Mouse (Mus musculus) hindbrain, embryonic 12.5 days (tissue): Measurements from ENCODE around the gene Tbx2. TPM values are rescaled to one million over a fixed set of nuclear protein-coding genes. Genes with fewer than 3 reads are reported as not detected.
A peak's percentile ranks its signal among the peaks of the same experiment; 100 is the strongest.

ENCODE experiments used
- ATAC-seq: fragments of 200-750 bp; cut with Nextera tagmentation; 2 replicates; pipeline ENCODE4 v1.8.0; 2017; ENCODE audit warnings: moderate TSS enrichment; ENCODE audit not compliant: low FRiP score
- H3K27ac ChIP-seq: fragments of 300-500 bp; sonication (generic); 2 replicates; pipeline ENCODE4 v1.5.1; 2016; ENCODE audit warnings: mild to moderate bottlenecking
- H3K27me3 ChIP-seq: fragments of 300-500 bp; sonication (generic); 2 replicates; pipeline ENCODE4 v1.6.1; 2016; ENCODE audit warnings: mild to moderate bottlenecking
- H3K36me3 ChIP-seq: fragments of 300-500 bp; sonication (generic); 2 replicates; pipeline ENCODE4 v1.6.1; 2016; ENCODE audit warnings: mild to moderate bottlenecking
- H3K4me1 ChIP-seq: fragments of 300-500 bp; sonication (generic); 2 replicates; pipeline ENCODE4 v1.6.1; 2016
- H3K4me2 ChIP-seq: fragments of 300-500 bp; sonication (generic); replicated peaks from 2 replicates; pipeline ENCODE4 v1.6.1; 2016; ENCODE audit warnings: mild to moderate bottlenecking
- H3K4me3 ChIP-seq: fragments of 300-500 bp; sonication (generic); 2 replicates; pipeline ENCODE4 v1.5.1; 2016; ENCODE audit warnings: mild to moderate bottlenecking
- H3K9ac ChIP-seq: fragments of 300-500 bp; sonication (generic); 2 replicates; pipeline ENCODE4 v1.6.1; 2016; ENCODE audit warnings: mild to moderate bottlenecking, moderate library complexity
- H3K9me3 ChIP-seq: fragments of 300-500 bp; sonication (generic); replicated peaks from 2 replicates; pipeline ENCODE4 v1.6.1; 2016; ENCODE audit warnings: mild to moderate bottlenecking
- WGBS: fragments of 180-500 bp; shearing (Covaris S2); methylation state at CpG from one replicate; pipeline ENCODE4 v1.1.7; 2016; 5-methylcytosine and 5-hydroxymethylcytosine counted together
- polyA plus RNA-seq: library from polyadenylated mRNA; unstranded; fragments of >200 nt; fragmentation: Nextera tagmentation; extraction: Ambion mirVana; gene quantifications from 2 replicates; pipeline ENCODE4 v1.2.1, GENCODE M21; 2016

Tbx2 gene
- polyA plus RNA-seq, 1 experiment from 2014 or later = 4.9 TPM

DNA sequence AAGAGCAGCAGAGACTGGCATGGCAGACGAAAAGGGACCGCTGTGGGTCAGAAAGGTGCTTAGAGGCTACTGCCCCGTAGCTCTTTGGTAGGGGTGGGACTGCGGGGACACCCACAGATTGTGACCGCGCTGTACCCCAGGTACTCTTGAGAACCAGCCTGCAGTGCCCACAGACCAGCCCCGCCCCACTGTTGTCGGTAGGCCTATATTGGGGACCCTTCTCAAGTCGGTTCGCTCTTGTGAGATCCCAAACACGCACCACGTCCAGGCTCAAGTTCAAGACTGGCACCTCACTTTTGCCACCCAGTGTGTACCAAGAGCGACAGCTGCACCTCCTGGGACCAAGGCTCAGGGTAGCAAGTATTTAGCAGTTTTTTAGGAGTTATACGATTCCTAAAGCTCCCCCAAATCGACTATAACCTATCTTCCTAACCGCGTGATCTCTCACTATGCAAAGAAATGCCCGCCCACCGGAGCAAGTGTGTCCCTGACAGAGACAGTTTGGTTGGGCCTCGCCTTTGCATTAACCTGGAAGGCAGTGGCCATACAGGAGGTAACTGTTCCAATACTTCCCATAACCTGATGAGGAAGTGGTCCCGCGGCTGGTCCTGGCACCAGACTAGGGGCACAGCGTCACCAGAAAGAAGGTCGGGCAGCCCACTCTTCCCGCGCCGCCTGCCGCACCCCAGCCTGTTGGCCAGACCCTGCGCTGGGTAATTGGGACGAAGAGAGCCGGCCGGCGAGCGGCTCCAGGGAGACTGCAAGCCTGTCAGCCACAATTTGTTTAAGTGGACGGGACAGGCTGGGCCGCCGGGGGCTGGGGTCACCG lies 3.4 kb upstream of the Tbx2 start:
- peak overlapping the region; percentile 11; the same call in 1 of the 2 replicates for H3K4me3 ChIP-seq

DNA sequence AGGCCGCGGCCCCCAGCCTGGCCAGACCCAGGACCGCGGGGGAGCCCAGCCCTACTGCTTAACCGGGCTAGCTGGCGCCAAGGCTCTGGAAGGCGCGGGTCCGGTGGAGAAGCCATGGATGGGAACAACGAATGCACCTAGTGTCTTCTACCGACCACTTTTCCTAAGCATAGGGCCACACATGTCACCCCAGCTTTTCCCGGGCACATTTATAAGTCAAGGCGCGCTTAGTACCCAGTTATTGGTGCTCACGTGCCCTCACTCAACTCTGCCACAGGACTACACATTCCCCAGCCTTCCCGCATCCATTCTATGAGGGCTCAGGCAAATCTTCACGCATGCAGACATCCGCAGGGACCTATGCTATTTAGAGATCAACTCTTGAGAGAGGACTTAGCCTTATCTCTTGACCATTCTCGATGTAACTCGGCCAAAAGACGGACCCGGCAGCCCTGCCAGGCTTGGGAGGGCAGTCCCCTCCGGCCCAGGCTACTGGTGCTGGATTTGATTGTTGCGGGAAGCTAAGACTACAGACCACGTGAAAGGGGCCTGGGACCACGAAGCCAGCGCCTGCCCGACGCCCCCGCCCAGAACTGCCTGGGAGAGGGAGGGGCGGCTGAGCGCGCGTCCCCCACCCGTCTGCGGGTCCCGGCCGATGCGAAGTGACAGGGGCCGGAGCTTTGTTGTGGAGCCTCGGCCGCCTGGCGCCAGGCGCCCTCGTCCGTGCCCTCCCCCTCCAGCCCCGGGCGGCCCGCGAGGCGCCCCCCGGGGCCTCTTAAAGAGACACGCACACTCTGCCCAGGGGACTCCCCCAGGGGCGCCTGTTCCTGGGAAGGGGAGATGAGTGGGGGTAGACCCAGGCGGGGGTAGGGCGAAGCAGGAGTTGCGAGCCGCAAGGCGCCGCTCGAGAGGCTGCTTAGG lies 2.6 kb upstream of the Tbx2 start:
- Histone ChIP-seq H3K27me3 (peaks cover 89% of the 10 kb centered on the region), H3K9ac (peak overlapping the region; percentile 19; the same call in 1 of the 2 replicates), H3K9me3 (no peaks in the 10 kb centered on the region), H3K4me2 (peak overlapping the region; percentile 51), H3K36me3 (no peaks in the 10 kb centered on the region), H3K4me1 (peaks cover 43% of the 10 kb centered on the region), H3K4me3 (peak overlapping the region; percentile 28), H3K27ac (0 out of 2 replicates have a peak overlapping the region, but pooled peaks have one; percentile 35)
- no peak for ATAC-seq
- under 1% methylated on average over 50 of the region's 61 CpGs for WGBS

More for the DNA sequence above, 3.4 kb upstream of the Tbx2 start:
- Histone ChIP-seq H3K9me3 (no peaks in the 10 kb centered on the region), H3K4me2 (peak overlapping the region; percentile 51), H3K9ac (no peak overlapping the region; the same call in 1 of the 2 replicates), H3K27me3 (peaks cover 89% of the 10 kb centered on the region), H3K27ac (0 out of 2 replicates have a peak overlapping the region, but pooled peaks have one; percentile 35), H3K4me1 (peaks cover 43% of the 10 kb centered on the region), H3K36me3 (no peaks in the 10 kb centered on the region)
- 5% methylated on average over 38 of the region's 38 CpGs for WGBS
- ATAC-seq = no peak

DNA sequence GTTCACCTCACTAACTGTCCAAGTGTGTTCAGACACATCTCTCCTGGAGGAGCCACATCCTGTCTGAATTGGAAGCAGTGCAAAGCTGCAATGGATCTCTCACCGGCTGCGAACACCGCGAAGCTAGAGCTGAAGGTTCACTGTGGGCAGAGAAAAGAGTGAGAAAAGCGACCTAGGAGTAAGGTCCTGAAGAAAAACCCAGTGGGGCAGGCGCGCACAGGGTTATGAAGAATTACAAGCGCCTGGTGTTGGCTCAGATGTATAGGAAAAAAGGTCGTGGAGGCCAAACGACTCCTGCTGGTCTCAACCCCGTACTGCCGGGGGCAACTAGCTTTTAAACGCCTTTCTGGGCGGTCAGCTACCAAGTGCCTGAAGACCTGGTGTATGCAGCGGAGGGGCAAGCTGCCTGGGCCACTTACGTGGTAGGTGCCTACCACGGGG lies 1.4 kb upstream of the Tbx2 start:
- under 1% methylated on average over 17 of the region's 17 CpGs for WGBS
- H3K4me1 ChIP-seq = peaks cover 43% of the 10 kb centered on the region
- H3K27me3 ChIP-seq = peaks cover 89% of the 10 kb centered on the region
- peak overlapping the region; percentile 17 for H3K4me2 ChIP-seq
- H3K4me3 ChIP-seq = peak overlapping the region; percentile 49; the same call in 1 of the 2 replicates
- H3K27ac ChIP-seq = no peak overlapping the region; the same call in 1 of the 2 replicates
- H3K9ac ChIP-seq = no peak overlapping the region
- no peaks in the 10 kb centered on the region for H3K36me3 ChIP-seq
- H3K9me3 ChIP-seq = no peaks in the 10 kb centered on the region
- ATAC-seq = no peak

DNA sequence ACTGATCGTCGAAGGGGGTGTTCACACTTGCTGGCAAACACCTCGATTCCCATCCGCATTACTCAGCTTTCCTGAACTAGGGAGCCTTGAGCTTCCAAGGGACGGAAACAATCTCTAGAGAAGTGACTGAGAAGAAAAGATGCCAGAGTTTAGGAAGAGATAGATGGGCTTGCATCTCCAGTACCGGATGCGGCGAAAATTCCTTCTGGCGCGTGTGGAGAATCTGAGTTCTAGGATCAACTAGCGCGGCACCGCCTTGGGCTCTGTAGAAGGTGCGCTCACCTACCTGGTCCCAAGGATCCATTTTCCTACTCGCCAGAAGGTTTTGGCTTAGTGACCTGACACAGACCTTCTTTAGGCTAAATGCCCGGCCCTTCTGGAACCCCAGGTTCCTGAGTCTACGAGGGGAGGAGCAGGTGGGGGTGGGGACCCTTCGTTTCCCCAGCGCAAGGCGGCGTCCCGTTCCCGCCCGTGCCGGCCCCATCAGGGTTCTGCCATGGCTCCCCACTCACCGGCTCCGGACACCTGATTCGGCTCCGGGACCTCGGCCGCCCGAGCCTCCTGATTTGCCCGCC lies 608 bp upstream of the Tbx2 start:
- no peaks in the 10 kb centered on the region for H3K9me3 ChIP-seq
- peak overlapping the region; percentile 68 for H3K4me2 ChIP-seq
- H3K27ac ChIP-seq = peak overlapping the region; percentile 6; the same call in 1 of the 2 replicates
- H3K4me1 ChIP-seq = peaks cover 43% of the 10 kb centered on the region
- H3K4me3 ChIP-seq = peak overlapping the region; percentile 49
- ATAC-seq = no peak
- peak overlapping the region; percentile 44 for H3K9ac ChIP-seq
- H3K27me3 ChIP-seq = peaks cover 89% of the 10 kb centered on the region
- WGBS = under 1% methylated on average over 33 of the region's 33 CpGs
- no peaks in the 10 kb centered on the region for H3K36me3 ChIP-seq

DNA sequence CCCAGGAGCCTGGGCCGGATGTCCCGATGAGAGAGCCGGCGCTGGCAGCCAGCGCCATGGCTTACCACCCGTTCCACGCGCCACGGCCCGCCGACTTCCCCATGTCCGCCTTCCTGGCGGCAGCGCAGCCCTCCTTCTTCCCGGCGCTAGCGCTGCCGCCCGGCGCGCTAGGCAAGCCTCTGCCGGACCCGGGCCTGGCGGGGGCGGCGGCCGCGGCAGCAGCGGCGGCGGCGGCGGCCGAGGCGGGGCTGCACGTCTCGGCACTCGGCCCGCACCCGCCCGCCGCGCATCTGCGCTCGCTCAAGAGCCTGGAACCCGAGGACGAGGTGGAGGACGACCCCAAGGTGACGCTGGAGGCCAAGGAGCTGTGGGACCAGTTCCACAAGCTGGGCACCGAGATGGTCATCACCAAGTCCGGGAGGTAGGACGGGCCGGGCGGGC lies 750 bp downstream of the Tbx2 start:
- H3K27me3 ChIP-seq = peaks cover 89% of the 10 kb centered on the region
- peak overlapping the region; percentile 64 for H3K9ac ChIP-seq
- 0 out of 2 replicates have a peak, but pooled peaks have one; percentile 3 for ATAC-seq
- no peaks in the 10 kb centered on the region for H3K9me3 ChIP-seq
- H3K36me3 ChIP-seq = no peaks in the 10 kb centered on the region
- peak overlapping the region; percentile 52 for H3K27ac ChIP-seq
- peaks cover 49% of the 10 kb centered on the region for H3K4me1 ChIP-seq
- H3K4me3 ChIP-seq = peak overlapping the region; percentile 49
- WGBS = under 1% methylated on average over 19 of the region's 54 CpGs
- peak overlapping the region; percentile 68 for H3K4me2 ChIP-seq

DNA sequence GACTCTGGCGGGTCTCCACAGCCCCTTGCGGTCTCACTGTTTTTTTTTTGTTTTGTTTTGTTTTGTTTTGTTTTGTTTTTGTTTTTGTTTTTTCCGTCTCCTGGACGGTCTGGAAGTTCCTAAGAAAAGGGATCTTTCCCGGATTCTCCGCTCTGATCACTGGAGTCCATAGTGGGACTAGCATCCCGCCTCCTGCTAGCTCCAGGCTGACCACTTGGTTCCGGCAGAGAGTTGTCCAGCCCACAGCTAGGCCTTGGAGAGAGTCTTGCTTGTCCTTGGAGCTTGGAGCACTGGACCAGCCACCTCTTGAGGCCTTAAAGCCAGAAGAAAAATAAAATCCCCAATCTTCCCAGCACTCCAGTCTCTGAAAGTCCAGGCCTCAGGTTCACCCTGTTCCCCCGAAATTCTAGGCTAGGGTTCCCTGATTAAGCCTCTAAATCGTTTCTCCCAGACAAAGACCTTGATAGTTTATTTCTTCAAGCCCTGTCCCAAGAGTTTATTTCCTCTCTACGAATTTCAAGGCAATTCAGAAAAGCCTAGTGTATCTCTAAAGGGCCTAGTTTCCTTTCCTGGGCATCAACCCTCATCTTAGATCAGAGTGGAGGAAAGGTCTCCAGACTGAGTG lies 1.5 kb downstream of the Tbx2 start:
- Histone ChIP-seq H3K36me3 (no peaks in the 10 kb centered on the region), H3K27me3 (peaks cover 89% of the 10 kb centered on the region), H3K9me3 (no peaks in the 10 kb centered on the region), H3K4me2 (peak overlapping the region; percentile 26; the same call in 1 of the 2 replicates), H3K27ac (peak overlapping the region; percentile 52; the same call in 1 of the 2 replicates), H3K9ac (peak overlapping the region; percentile 37), H3K4me3 (peak overlapping the region; percentile 49), H3K4me1 (peaks cover 49% of the 10 kb centered on the region)
- 3% methylated on average over 11 of the region's 11 CpGs for WGBS
- no peak for ATAC-seq

DNA sequence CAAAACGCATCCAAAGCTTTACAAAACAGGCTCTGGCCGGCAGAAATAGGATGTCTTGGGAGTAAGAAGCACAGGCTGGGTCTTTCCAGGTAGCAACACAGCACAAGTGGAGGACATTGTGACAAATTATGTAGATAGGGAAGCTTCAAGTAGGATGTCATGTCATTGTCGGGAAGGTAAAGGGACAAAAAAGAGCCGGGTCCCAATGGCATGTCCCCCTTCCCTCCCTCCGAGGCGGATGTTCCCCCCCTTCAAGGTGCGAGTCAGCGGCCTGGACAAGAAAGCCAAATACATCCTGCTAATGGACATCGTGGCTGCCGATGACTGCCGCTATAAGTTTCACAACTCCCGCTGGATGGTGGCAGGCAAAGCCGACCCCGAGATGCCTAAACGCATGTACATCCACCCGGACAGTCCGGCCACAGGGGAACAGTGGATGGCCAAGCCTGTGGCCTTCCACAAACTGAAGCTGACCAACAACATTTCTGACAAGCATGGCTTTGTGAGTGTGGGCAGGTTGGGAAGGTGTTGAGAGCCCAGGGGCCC lies 2.1 kb downstream of the Tbx2 start:
- Histone ChIP-seq H3K9ac (peak overlapping the region; percentile 37), H3K27me3 (peaks cover 89% of the 10 kb centered on the region), H3K4me1 (peaks cover 43% of the 10 kb centered on the region), H3K36me3 (no peaks in the 10 kb centered on the region), H3K27ac (no peak overlapping the region), H3K4me3 (peak overlapping the region; percentile 49), H3K4me2 (peak overlapping the region; percentile 26; the same call in 1 of the 2 replicates), H3K9me3 (no peaks in the 10 kb centered on the region)
- 3% methylated on average over 17 of the region's 17 CpGs for WGBS
- no peak for ATAC-seq

DNA sequence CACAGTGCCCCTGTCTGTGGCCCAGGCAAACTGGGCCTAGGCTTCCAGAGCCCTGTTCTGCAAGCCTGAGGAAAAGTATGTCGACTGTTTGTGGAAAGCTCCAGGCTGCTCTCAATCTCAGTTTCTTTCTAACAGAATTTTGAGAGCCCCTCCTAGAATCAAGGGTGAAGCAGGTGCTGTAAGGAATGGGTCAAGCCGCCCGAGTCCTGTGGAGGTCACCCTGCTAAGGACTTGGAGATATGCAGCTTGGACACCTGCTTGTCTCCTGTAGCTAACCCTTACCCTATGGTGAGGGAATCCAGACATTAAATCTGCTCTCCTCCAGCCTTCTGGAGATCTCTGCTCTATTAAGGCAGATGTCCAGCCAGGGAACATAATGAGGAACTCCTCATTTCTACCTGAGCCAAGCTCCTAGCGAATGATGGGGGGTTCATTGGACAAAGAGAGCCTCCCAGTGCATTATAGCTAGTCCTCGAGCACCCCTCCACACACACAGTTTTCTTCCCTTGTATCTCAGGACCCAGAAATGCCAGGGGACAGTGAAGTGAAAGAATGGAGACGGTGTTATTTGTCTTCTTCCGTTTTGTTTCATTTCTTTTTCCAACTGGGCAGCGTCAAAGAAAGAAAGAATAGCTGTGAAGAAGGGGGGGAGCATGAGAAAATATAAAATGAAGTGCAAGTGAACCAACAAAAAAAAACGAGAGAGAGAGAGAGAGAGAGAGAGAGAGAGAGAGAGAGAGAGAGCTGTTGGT lies 2.8 kb downstream of the Tbx2 start:
- H3K27ac ChIP-seq = no peak overlapping the region; the same call in 1 of the 2 replicates
- peaks cover 89% of the 10 kb centered on the region for H3K27me3 ChIP-seq
- 3% methylated on average over 9 of the region's 9 CpGs for WGBS
- H3K9me3 ChIP-seq = no peaks in the 10 kb centered on the region
- H3K4me2 ChIP-seq = peak overlapping the region; percentile 26; the same call in 1 of the 2 replicates
- H3K9ac ChIP-seq = peak overlapping the region; percentile 37
- peaks cover 36% of the 10 kb centered on the region for H3K4me1 ChIP-seq
- ATAC-seq = no peak
- H3K36me3 ChIP-seq = no peaks in the 10 kb centered on the region
- H3K4me3 ChIP-seq = peak overlapping the region; percentile 49

DNA sequence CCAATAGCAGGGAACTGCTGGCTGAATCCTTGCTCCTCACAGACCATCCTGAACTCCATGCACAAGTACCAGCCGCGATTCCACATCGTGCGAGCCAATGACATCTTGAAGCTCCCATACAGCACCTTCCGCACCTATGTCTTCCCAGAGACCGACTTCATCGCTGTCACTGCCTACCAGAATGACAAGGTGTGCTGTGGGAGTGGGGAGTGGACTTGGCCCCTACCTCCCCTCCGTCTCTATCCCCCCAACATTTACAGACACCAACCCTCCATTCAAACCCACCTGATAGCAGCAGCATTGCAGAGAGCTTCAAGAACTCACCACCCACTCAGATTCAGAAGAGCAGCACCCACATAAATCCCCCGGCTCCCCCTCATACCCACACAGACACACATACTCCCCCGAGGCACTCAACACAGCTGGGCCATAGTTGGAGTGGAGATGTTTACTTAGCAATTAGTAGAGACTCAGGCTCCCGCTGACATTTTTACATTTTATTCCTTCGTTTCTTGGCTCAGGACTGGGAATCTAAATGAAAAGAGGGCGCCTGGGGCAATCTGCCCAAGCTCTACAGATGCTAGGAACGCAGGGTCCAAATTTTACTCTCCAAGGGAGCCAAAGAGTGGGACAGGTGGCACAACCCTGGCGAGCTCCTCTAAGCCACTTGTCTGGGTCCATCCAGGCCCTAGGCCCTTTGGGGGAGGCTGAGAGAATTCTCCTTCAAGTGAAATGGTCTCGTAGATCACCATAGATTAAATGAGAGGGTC lies 3.6 kb downstream of the Tbx2 start:
- Histone ChIP-seq H3K9ac (peak overlapping the region; percentile 33; the same call in 1 of the 2 replicates), H3K4me2 (peak overlapping the region; percentile 27; the same call in 1 of the 2 replicates), H3K27ac (0 out of 2 replicates have a peak overlapping the region, but pooled peaks have one; percentile 19), H3K4me1 (peaks cover 37% of the 10 kb centered on the region), H3K4me3 (peak overlapping the region; percentile 49), H3K27me3 (peaks cover 89% of the 10 kb centered on the region), H3K36me3 (no peaks in the 10 kb centered on the region), H3K9me3 (no peaks in the 10 kb centered on the region)
- 4% methylated on average over 16 of the region's 16 CpGs for WGBS
- no peak for ATAC-seq
